Mouse (Mus musculus) cortical plate, adult 2 months (tissue): ENCODE measurements at regions not wholly inside any gene's neighbourhood (a gene's known extent, or its start where the extent isn't known, plus 50 kb on each side); places are given as distances from the start of the nearest gene placed in this dataset.

Source experiments
- CTCF ChIP-seq: fragments of 200-500 bp; IDR thresholded peaks from 2 replicates; pipeline ENCODE4 v1.5.1; 2011; ENCODE audit warnings: mild to moderate bottlenecking, control low read depth, low read length; ENCODE audit not compliant: insufficient read depth; ENCODE audit errors: extremely low read depth
- POLR2A ChIP-seq: fragments of 200-500 bp; IDR thresholded peaks from 2 replicates; pipeline ENCODE4 v1.6.1; 2011; ENCODE audit warnings: mild to moderate bottlenecking, low read length, control low read depth; ENCODE audit not compliant: insufficient read depth; ENCODE audit errors: extremely low read depth

DNA sequence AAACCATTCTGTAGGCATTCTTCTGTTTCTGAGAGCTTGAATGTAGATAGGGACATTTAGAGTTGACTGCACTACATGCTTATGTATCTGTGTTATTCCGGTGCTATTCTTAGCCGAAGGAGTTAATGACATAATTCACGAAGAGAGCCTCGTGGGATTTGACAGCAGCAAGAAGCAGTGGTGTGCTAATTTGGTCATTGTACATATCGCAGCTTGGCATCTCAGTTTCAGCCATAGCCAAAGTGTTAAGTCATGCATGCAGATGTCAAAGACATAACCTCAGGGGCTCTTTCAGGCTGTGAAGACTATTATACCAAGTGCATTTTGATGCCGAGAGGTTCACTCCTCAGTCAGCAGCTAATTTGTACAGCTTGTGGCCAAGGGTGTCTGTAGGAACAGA, 125.1 kb upstream of the Itga1 start:
- no peak for TF ChIP-seq CTCF
- TF ChIP-seq POLR2A, result no peak
